Mouse (Mus musculus) embryonic facial prominence, embryonic 10.5 days (tissue): ENCODE measurements around the gene Gipr. TPM values are rescaled to one million over a fixed set of nuclear protein-coding genes. Genes with fewer than 3 reads are reported as not detected.
A peak's percentile ranks its signal among the peaks of the same experiment; 100 is the strongest.

ENCODE experiments used
- DNase-seq: peaks from one replicate; pipeline ENCODE4 v3.0.0-alpha.2; 2017; ENCODE audit warnings: low spot score
- H3K27ac ChIP-seq: fragments of 300-500 bp; sonication (generic); replicated peaks from 2 replicates; pipeline ENCODE4 v1.5.1; 2016; ENCODE audit warnings: mild to moderate bottlenecking
- H3K27me3 ChIP-seq: fragments of 300-500 bp; sonication (generic); replicated peaks from 2 replicates; pipeline ENCODE4 v1.6.1; 2016; ENCODE audit warnings: low read depth, mild to moderate bottlenecking; ENCODE audit not compliant: poor library complexity, severe bottlenecking
- H3K36me3 ChIP-seq: fragments of 300-500 bp; sonication (generic); replicated peaks from 2 replicates; pipeline ENCODE4 v1.6.1; 2016; ENCODE audit warnings: mild to moderate bottlenecking, moderate library complexity
- H3K4me1 ChIP-seq: fragments of 300-500 bp; sonication (generic); 2 replicates; pipeline ENCODE4 v1.6.1; 2016
- H3K4me3 ChIP-seq: fragments of 300-500 bp; sonication (generic); 2 replicates; pipeline ENCODE4 v1.5.1; 2016; ENCODE audit warnings: mild to moderate bottlenecking, moderate library complexity
- H3K9me3 ChIP-seq: fragments of 300-500 bp; sonication (generic); 2 replicates; pipeline ENCODE4 v1.6.1; 2016; ENCODE audit warnings: mild to moderate bottlenecking
- WGBS: fragments of 180-500 bp; shearing (Covaris S2); methylation state at CpG from one replicate; pipeline ENCODE4 v1.1.7; 2016; 5-methylcytosine and 5-hydroxymethylcytosine counted together
- microRNA counts: library from miRNA; unstranded; fragments of <30 nt; microRNA quantifications from one replicate; lab custom pipeline; 2017
- microRNA-seq: library from miRNA; unstranded; fragments of <30 nt; microRNA quantifications from one replicate; pipeline ENCODE4, GENCODE M21; 2017
- polyA plus RNA-seq: library from polyadenylated mRNA; unstranded; fragments of >200 nt; fragmentation: Nextera tagmentation; extraction: Ambion mirVana; gene quantifications from 2 replicates; pipeline ENCODE4 v1.2.1, GENCODE M21; 2016

The Gipr gene
- polyA plus RNA-seq, 1 experiment from 2014 or later = 1.4 TPM

- Histone ChIP-seq H3K4me1 (0 out of 2 replicates have a peak, but pooled peaks cover 2% of the 10 kb centered on the region), H3K9me3 (no peaks in the 10 kb centered on the region), H3K27ac (no peak overlapping the region), H3K36me3 (no peaks in the 10 kb centered on the region), H3K4me3 (no peak overlapping the region), H3K27me3 (no peaks in the 10 kb centered on the region)
- DNase-seq = no peak
- 65% methylated on average over 3 of the region's 3 CpGs for whole genome bisulfite sequencing
Observed at GRCm38 (mm10) chr7:19107436-19107835, 58.5 kb downstream of the Gipr start.

MicroRNAs encoded within 50 kb of the gene (microRNA counts, 519-probe panel; counts per million panel counts)
- microRNA mmu-miR-330 (lab: Ali Mortazavi, UCI) = 188 counts per million, percentile 57 among the panel's probes with 10 or more counts

Small RNA genes within 50 kb of the gene (microRNA-seq; reads per million reads assigned to microRNA genes)
- 292 reads per million, percentile 63 among the genes with 10 or more reads in this experiment for gene Mir330

Other genes starting within 250 kb of the Gipr start
- 0.98 and 1.5 TPM in 2 replicates for gene Nova2, start 240.2 kb downstream of the Gipr start, polyA plus RNA-seq
- gene Nanos2, start 178.7 kb downstream of the Gipr start, polyA plus RNA-seq = not detected in 2 replicates
- 4.0 and 4.1 TPM in 2 replicates for gene Mypop, start 174.9 kb downstream of the Gipr start, polyA plus RNA-seq
- gene Irf2bp1, start 162.1 kb downstream of the Gipr start, polyA plus RNA-seq = 25.0 and 25.7 TPM in 2 replicates
- not detected in 2 replicates for gene Foxa3, start 142.6 kb downstream of the Gipr start, polyA plus RNA-seq
- 43.4 and 45.2 TPM in 2 replicates for gene Sympk, start 141.8 kb downstream of the Gipr start, polyA plus RNA-seq
- not detected in 2 replicates for gene Rsph6a, start 111.4 kb downstream of the Gipr start, polyA plus RNA-seq
- gene Dmwd, start 89.9 kb downstream of the Gipr start, polyA plus RNA-seq = 16.8 and 18.0 TPM in 2 replicates
- 7.0 and 9.1 TPM in 2 replicates for gene Dmpk, start 82.3 kb downstream of the Gipr start, polyA plus RNA-seq
- gene Six5, start 71.5 kb downstream of the Gipr start, polyA plus RNA-seq = 6.3 and 7.6 TPM in 2 replicates
- gene Gm4969, start 47.8 kb downstream of the Gipr start, polyA plus RNA-seq = 0.99 and 1.9 TPM in 2 replicates
- gene Fbxo46, start 46.3 kb downstream of the Gipr start, polyA plus RNA-seq = 15.9 and 18.0 TPM in 2 replicates
- 14.6 and 15.1 TPM in 2 replicates for gene Qpctl, start 16.8 kb downstream of the Gipr start, polyA plus RNA-seq
- 178 and 189 TPM in 2 replicates for gene Snrpd2, start 16.4 kb downstream of the Gipr start, polyA plus RNA-seq
- gene Eml2, start 10.3 kb upstream of the Gipr start, polyA plus RNA-seq = 5.2 and 6.2 TPM in 2 replicates
- gene Gpr4, start 46.4 kb upstream of the Gipr start, polyA plus RNA-seq = 1.7 and 2.0 TPM in 2 replicates
- gene Opa3, start 62.2 kb upstream of the Gipr start, polyA plus RNA-seq = 46.4 and 49.4 TPM in 2 replicates
- gene Vasp, start 105.7 kb upstream of the Gipr start, polyA plus RNA-seq = 56.7 and 61.1 TPM in 2 replicates
- gene Ppm1n, start 113.9 kb upstream of the Gipr start, polyA plus RNA-seq = 0.25 TPM in 1 of 2 replicates, not detected in the other
- gene Rtn2, start 116.5 kb upstream of the Gipr start, polyA plus RNA-seq = 16.6 and 18.8 TPM in 2 replicates
- gene Fosb, start 143.9 kb upstream of the Gipr start, polyA plus RNA-seq = 0.09 TPM in 1 of 2 replicates, not detected in the other
- gene Ercc1, start 178.7 kb upstream of the Gipr start, polyA plus RNA-seq = 102 and 107 TPM in 2 replicates
- 26.8 and 28.9 TPM in 2 replicates for gene Cd3eap, start 193.4 kb upstream of the Gipr start, polyA plus RNA-seq
- 6.9 and 7.1 TPM in 2 replicates for gene Ppp1r13l, start 193.6 kb upstream of the Gipr start, polyA plus RNA-seq
- 28.1 and 28.8 TPM in 2 replicates for gene Ercc2, start 215.9 kb upstream of the Gipr start, polyA plus RNA-seq
- 7.9 and 8.8 TPM in 2 replicates for gene Klc3, start 238.0 kb upstream of the Gipr start, polyA plus RNA-seq
- gene Ckm, start 238.6 kb upstream of the Gipr start, polyA plus RNA-seq = 0.20 TPM in 1 of 2 replicates, not detected in the other